Mouse (Mus musculus): ENCODE measurements around the gene Slc38a10. TPM values are rescaled to one million over a fixed set of nuclear protein-coding genes. Genes with fewer than 3 reads are reported as not detected.

Gene Slc38a10
- polyA plus RNA-seq, 2 experiments = 71.9 to 92.3 TPM

DNA sequence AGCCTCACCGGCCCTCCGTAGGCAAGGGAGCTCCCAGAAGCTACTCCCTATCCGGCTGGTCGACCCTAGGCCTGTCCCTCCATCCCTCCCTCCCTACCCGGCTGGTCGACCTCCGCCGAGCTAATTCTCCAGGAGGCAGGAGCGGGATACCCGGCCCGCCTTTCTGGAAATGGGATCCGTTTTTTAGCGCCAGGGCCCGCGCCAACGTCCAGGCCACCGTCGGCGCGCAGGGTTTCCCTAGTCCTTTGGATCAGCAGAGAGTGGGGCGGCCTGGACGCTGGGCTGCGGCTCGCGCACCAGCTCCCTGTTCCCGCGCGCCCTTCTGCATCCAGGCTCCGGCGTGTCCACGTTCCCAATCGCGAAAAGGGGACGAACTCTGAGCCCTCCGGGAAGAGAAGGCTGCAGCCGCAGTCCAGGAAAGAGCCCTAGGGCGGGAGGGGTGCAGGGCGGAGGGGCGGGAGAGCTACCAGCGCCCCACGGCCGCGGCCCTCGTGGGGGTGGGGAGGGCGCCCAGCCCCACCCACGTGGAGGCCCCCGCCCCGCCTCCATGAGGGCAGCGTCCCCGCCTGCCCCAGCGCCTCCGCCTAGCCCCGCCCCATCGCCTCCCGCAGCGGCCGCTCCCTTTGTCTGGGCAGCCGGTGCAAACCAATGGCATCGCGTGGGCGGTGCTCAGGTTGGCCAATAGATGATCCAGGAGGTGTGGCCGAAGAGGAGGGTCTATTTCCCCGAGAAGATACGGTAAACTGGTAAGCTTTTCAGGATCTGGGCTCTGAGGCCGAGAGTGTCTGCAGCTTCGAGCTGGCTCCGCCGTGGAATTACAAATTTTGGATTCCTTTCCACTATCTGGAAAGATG lies 38.5 kb upstream of the Slc38a10 start:
- H3K9ac ChIP-seq (ENCODE audit: low read depth, low read length, severe bottlenecking) = peak overlapping the region; percentile 95
- H3K36me3 ChIP-seq (ENCODE audit: control insufficient read depth, insufficient read depth, low read length) = peaks cover 20% of the 10 kb centered on the region

GRCm38 (mm10) chr11:120188481-120189441 lies 37.6 kb upstream of the Slc38a10 start:
- DNase-seq (ENCODE audit: low spot score) (peak; percentile 35), ATAC-seq (ENCODE audit: low FRiP score, low read depth) (no peak)
- under 1% methylated on average over 41 of the region's 41 CpGs for WGBS
- peak overlapping the region; percentile 95 for H3K4me2 ChIP-seq (replicated peaks; ENCODE audit: low read depth, low read length, severe bottlenecking)
- no peak for TF ChIP-seq POLR2A (IDR thresholded peaks at IDR 0.05; ENCODE audit: borderline replicate concordance, extremely low read depth, insufficient read depth, insufficient read length)
- no peaks in the 10 kb centered on the region for H3K27me3 ChIP-seq (ENCODE audit: control insufficient read depth, insufficient read depth, low read length)
- H3K36me3 ChIP-seq (ENCODE audit: control insufficient read depth, insufficient read depth, low read length) = peaks cover 23% of the 10 kb centered on the region
- H3K27ac ChIP-seq (replicated peaks; ENCODE audit: low read depth, low read length) = peak overlapping the region; percentile 95
- H3K9me3 ChIP-seq (ENCODE audit: control insufficient read depth, low read length) = no peaks in the 10 kb centered on the region
- peaks cover 41% of the 10 kb centered on the region for H3K4me1 ChIP-seq (ENCODE audit: control insufficient read depth, insufficient read depth, low read length)
- peak overlapping the region; percentile 95 for H3K9ac ChIP-seq (ENCODE audit: low read depth, low read length, severe bottlenecking)
- peak overlapping the region; percentile 66 for H3K4me3 ChIP-seq (replicated peaks; ENCODE audit: low read length)

More for the DNA sequence above, 38.5 kb upstream of the Slc38a10 start:
- ATAC-seq (ENCODE audit: low FRiP score, low read depth) = peak; percentile 91
- Histone ChIP-seq H3K4me1 (ENCODE audit: control insufficient read depth, insufficient read depth, low read length) (peaks cover 34% of the 10 kb centered on the region), H3K9me3 (ENCODE audit: control insufficient read depth, low read length) (no peaks in the 10 kb centered on the region), H3K27ac (replicated peaks; ENCODE audit: low read depth, low read length) (peak overlapping the region; percentile 95), H3K4me2 (replicated peaks; ENCODE audit: low read depth, low read length, severe bottlenecking) (peak overlapping the region; percentile 95), H3K27me3 (ENCODE audit: control insufficient read depth, insufficient read depth, low read length) (no peaks in the 10 kb centered on the region), H3K4me3 (replicated peaks; ENCODE audit: low read length) (peak overlapping the region; percentile 66)
- peak; percentile 99 for DNase-seq (ENCODE audit: low spot score)
- under 1% methylated on average over 55 of the region's 68 CpGs for WGBS
- peak; percentile 72; the same call in 1 of the 2 replicates for TF ChIP-seq POLR2A (IDR thresholded peaks at IDR 0.05; ENCODE audit: borderline replicate concordance, extremely low read depth, insufficient read depth, insufficient read length)

- Histone ChIP-seq H3K9me3 (ENCODE audit: control insufficient read depth, low read length) (no peaks in the 10 kb centered on the region), H3K4me3 (replicated peaks; ENCODE audit: low read length) (peak overlapping the region; percentile 66), H3K27me3 (ENCODE audit: control insufficient read depth, insufficient read depth, low read length) (no peaks in the 10 kb centered on the region), H3K27ac (replicated peaks; ENCODE audit: low read depth, low read length) (peak overlapping the region; percentile 95), H3K9ac (ENCODE audit: low read depth, low read length, severe bottlenecking) (peak overlapping the region; percentile 95), H3K4me2 (replicated peaks; ENCODE audit: low read depth, low read length, severe bottlenecking) (peak overlapping the region; percentile 95), H3K4me1 (ENCODE audit: control insufficient read depth, insufficient read depth, low read length) (peaks cover 41% of the 10 kb centered on the region), H3K36me3 (ENCODE audit: control insufficient read depth, insufficient read depth, low read length) (peaks cover 23% of the 10 kb centered on the region)
- WGBS = under 1% methylated on average over 24 of the region's 24 CpGs
- ATAC-seq (ENCODE audit: low FRiP score, low read depth) = no peak
- no peak for DNase-seq (ENCODE audit: low spot score)
- TF ChIP-seq POLR2A (IDR thresholded peaks at IDR 0.05; ENCODE audit: borderline replicate concordance, extremely low read depth, insufficient read depth, insufficient read length) = no peak
Observed at GRCm38 (mm10) chr11:120188102-120188480, 36.9 kb upstream of the Slc38a10 start.

DNA sequence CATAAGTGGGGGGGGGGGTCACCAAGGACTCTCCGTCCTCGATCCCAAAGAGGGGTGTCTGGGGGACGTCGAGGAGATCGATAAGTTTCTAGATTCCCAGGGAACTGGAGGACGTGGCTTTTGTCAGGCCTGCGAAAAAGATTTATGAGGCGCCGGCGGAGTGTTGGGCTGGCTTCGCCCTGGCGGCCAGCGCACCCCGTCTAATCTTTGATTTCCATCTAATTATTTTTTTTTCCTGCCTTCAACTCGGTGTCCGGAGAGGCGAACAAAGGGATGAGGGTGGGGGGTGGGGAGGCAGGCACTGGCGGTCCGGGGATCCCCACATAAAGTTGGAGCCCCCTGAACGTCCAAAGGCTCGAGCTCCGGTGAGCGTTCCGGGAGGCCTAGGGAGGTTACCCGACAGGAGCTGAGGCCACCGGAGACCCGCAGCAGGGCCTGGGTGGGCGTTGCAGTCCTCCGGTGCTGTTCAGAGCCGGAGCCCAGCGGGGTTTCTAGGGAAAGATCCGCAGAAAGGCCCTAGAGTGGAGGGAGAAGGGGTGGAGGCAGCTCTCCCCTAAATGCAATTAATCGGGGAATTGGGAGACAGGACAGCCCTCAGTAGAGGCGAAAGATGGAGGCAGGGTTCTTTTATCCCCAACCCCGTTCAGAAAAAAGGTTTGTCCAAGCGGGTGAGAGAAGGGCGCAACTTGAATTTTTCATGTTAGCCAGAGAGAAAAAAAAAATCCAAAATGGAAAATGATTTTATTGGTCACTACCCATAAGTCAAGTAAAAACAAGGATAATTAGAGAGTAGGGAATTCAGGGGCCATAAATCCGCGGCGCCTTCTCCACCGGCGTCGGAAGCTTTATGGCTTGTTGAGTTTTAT lies 36.3 kb upstream of the Slc38a10 start:
- DNase-seq (ENCODE audit: low spot score) (no peak), ATAC-seq (ENCODE audit: low FRiP score, low read depth) (no peak)
- peak overlapping the region; percentile 95 for H3K27ac ChIP-seq (replicated peaks; ENCODE audit: low read depth, low read length)
- WGBS = 1% methylated on average over 43 of the region's 43 CpGs
- H3K4me3 ChIP-seq (replicated peaks; ENCODE audit: low read length) = peak overlapping the region; percentile 66
- peak overlapping the region; percentile 95 for H3K9ac ChIP-seq (ENCODE audit: low read depth, low read length, severe bottlenecking)
- no peak for TF ChIP-seq POLR2A (IDR thresholded peaks at IDR 0.05; ENCODE audit: borderline replicate concordance, extremely low read depth, insufficient read depth, insufficient read length)
- H3K4me1 ChIP-seq (ENCODE audit: control insufficient read depth, insufficient read depth, low read length) = peaks cover 41% of the 10 kb centered on the region
- peak overlapping the region; percentile 95 for H3K4me2 ChIP-seq (replicated peaks; ENCODE audit: low read depth, low read length, severe bottlenecking)
- peaks cover 23% of the 10 kb centered on the region for H3K36me3 ChIP-seq (ENCODE audit: control insufficient read depth, insufficient read depth, low read length)
- H3K27me3 ChIP-seq (ENCODE audit: control insufficient read depth, insufficient read depth, low read length) = no peaks in the 10 kb centered on the region
- no peaks in the 10 kb centered on the region for H3K9me3 ChIP-seq (ENCODE audit: control insufficient read depth, low read length)

Data from limb, embryonic 14.5 days (tissue).